Mouse (Mus musculus) thymus, adult 2 months (tissue): ENCODE results near the gene Ech1.

Experiments used
- CTCF ChIP-seq: fragments of 200-500 bp; IDR thresholded peaks from 2 replicates; pipeline ENCODE4 v1.5.1; 2012; ENCODE audit warnings: mild to moderate bottlenecking, control low read depth, low read length, moderate library complexity, borderline replicate concordance; ENCODE audit not compliant: control insufficient read depth, poor library complexity, insufficient read depth; ENCODE audit errors: extremely low read depth
- POLR2A ChIP-seq: fragments of 200-500 bp; IDR thresholded peaks from 2 replicates; pipeline ENCODE4 v1.6.1; 2012; ENCODE audit warnings: mild to moderate bottlenecking, low read length, control low read depth, moderate library complexity; ENCODE audit not compliant: control insufficient read depth, poor library complexity, insufficient read depth; ENCODE audit errors: extremely low read depth

DNA sequence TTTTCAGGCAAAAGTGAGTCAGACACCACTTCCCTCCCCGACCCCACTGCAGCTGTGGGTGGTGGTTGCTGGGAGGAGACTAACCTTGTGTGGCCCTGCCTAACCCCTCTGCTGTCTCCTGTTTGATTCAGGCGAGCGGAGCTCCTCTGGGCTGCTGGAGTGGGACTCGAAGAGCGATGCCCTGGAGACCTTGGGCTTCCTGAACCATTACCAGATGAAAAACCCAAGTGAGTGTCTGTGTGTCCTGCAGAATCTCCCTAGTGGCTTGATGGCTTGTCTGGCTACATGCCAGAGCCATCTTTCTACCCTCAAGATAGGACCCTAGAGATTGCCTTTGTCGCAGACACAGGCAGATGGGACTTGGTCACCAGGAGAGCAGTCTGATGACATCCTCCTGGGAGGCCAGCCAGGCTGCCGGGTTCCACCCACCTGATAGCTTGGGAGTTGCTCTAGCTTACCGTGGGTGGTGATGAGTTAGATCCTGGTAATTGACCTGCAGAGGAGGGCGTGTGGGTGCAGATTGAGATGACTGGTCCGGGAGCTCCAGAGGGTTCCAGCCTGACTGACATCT, 3.7 kb upstream of the Ech1 start:
- TF ChIP-seq CTCF (no peak), POLR2A (no peak)
